8 mouse cellular contexts compared by ENCODE assay signal in genomic region chr3:97932131-97932530, GRCm38 (mm10). TPM values are rescaled to one million over a fixed set of nuclear protein-coding genes. Genes with fewer than 3 reads are reported as not detected.
A peak's percentile ranks its signal among the peaks of the same experiment; 100 is the strongest.
DNase-seq lines count a peak whose midpoint lies in the region; ATAC-seq lines count a peak whose summit lies in the region.

No protein-coding gene starts in this region.

- no peaks in the 10 kb centered on the region for H3K9me3 ChIP-seq in heart, embryonic 12.5 days (replicated peaks)
- no peaks in the 10 kb centered on the region for H3K9me3 ChIP-seq in liver, embryonic 13.5 days (replicated peaks)
- no peaks in the 10 kb centered on the region for H3K9me3 ChIP-seq in neural tube, embryonic 12.5 days

- H3K4me3 ChIP-seq in heart, embryonic 12.5 days: peak overlapping the region; percentile 25
- H3K4me3 ChIP-seq in liver, embryonic 13.5 days (replicated peaks): peak overlapping the region; percentile 35
- H3K4me3 ChIP-seq in neural tube, embryonic 12.5 days: no peak overlapping the region

- H3K27ac ChIP-seq in heart, embryonic 12.5 days (ENCODE audit: poor library complexity, severe bottlenecking): no peak overlapping the region
- H3K27ac ChIP-seq in liver, embryonic 13.5 days: no peak overlapping the region
- H3K27ac ChIP-seq in neural tube, embryonic 12.5 days: no peak overlapping the region

- peaks cover 14% of the 10 kb centered on the region for H3K27me3 ChIP-seq in heart, embryonic 12.5 days (replicated peaks)
- H3K27me3 ChIP-seq in liver, embryonic 13.5 days: no peaks in the 10 kb centered on the region
- no peaks in the 10 kb centered on the region for H3K27me3 ChIP-seq in neural tube, embryonic 12.5 days (replicated peaks)

- ATAC-seq in heart, embryonic 12.5 days (ENCODE audit: insufficient number of reproducible peaks, low FRiP score): no peak
- 0 out of 2 replicates have a peak, but pooled peaks have one; percentile 2 for ATAC-seq in liver, embryonic 13.5 days (ENCODE audit: low read depth)
- no peak for ATAC-seq in neural tube, embryonic 12.5 days (ENCODE audit: low FRiP score, low read depth)

- 22% methylated on average over 10 of the region's 10 CpGs for WGBS in heart, embryonic 12.5 days
- 5% methylated on average over 10 of the region's 10 CpGs for WGBS in liver, embryonic 13.5 days (ENCODE audit: insufficient replicate concordance)
- 6% methylated on average over 10 of the region's 10 CpGs for WGBS in neural tube, embryonic 12.5 days

- peaks cover 45% of the 10 kb centered on the region for H3K4me1 ChIP-seq in heart, embryonic 12.5 days (replicated peaks)
- H3K4me1 ChIP-seq in liver, embryonic 13.5 days (replicated peaks): peaks cover 74% of the 10 kb centered on the region
- peaks cover 12% of the 10 kb centered on the region for H3K4me1 ChIP-seq in neural tube, embryonic 12.5 days

- peak overlapping the region; percentile 57 for H3K4me2 ChIP-seq in heart, embryonic 12.5 days
- H3K4me2 ChIP-seq in liver, embryonic 13.5 days: peak overlapping the region; percentile 55
- peak overlapping the region; percentile 30 for H3K4me2 ChIP-seq in neural tube, embryonic 12.5 days (replicated peaks)

- H3K36me3 ChIP-seq in heart, embryonic 12.5 days: no peaks in the 10 kb centered on the region
- no peaks in the 10 kb centered on the region for H3K36me3 ChIP-seq in liver, embryonic 13.5 days
- H3K36me3 ChIP-seq in neural tube, embryonic 12.5 days: no peaks in the 10 kb centered on the region

- peak overlapping the region; percentile 54; the same call in 1 of the 2 replicates for H3K9ac ChIP-seq in heart, embryonic 12.5 days
- peak overlapping the region; percentile 60 for H3K9ac ChIP-seq in liver, embryonic 13.5 days
- no peak overlapping the region for H3K9ac ChIP-seq in neural tube, embryonic 12.5 days

- peak; percentile 47 for DNase-seq in layer of hippocampus, adult 11-12 months (ENCODE audit: low spot score)
- DNase-seq in layer of hippocampus, postnatal 14 days (ENCODE audit: low spot score in 2 of 2): no peak
- DNase-seq in liver, embryonic 13.5 days: no peak
- DNase-seq in right cerebral cortex, postnatal 4 days: no peak
- no peak for DNase-seq in left cerebral cortex, adult 8-10 months (ENCODE audit: low spot score in 2 of 2)
- no peak for DNase-seq in cerebellum, postnatal 10 days

RNA-seq across cellular contexts. Expression of gene Sec22b, which starts 31.1 kb away (rescaled TPM):
- total RNA-seq in layer of hippocampus, postnatal 14 days (2021): 10 to 100 TPM; 66.7 to 68.1 TPM
- 123 and 125 TPM in 2 replicates for polyA plus RNA-seq in heart, embryonic 12.5 days (2016; fragmentation: Nextera tagmentation; extraction: Ambion mirVana)
- 60.8 and 67.3 TPM in 2 replicates for polyA plus RNA-seq in liver, embryonic 13.5 days (2015; fragmentation: Nextera tagmentation; extraction: Ambion mirVana)
- 106 and 109 TPM in 2 replicates for polyA plus RNA-seq in neural tube, embryonic 12.5 days (2016; fragmentation: Nextera tagmentation; extraction: Ambion mirVana)
- total RNA-seq in left cerebral cortex, adult 8-10 months (2022): 10 to 100 TPM; 79.2 to 84.7 (median 83.5) TPM

RNA-seq across cellular contexts. Expression of gene Pde4dip, which starts 43.6 kb away (rescaled TPM):
- total RNA-seq in layer of hippocampus, postnatal 14 days (2021): 100 to 1,000 TPM; 214 to 250 TPM
- 101 and 109 TPM in 2 replicates for polyA plus RNA-seq in heart, embryonic 12.5 days (2016; fragmentation: Nextera tagmentation; extraction: Ambion mirVana)
- 5.8 and 7.5 TPM in 2 replicates for polyA plus RNA-seq in liver, embryonic 13.5 days (2015; fragmentation: Nextera tagmentation; extraction: Ambion mirVana)
- polyA plus RNA-seq in neural tube, embryonic 12.5 days (2016; fragmentation: Nextera tagmentation; extraction: Ambion mirVana): 51.1 and 60.1 TPM in 2 replicates
- total RNA-seq in left cerebral cortex, adult 8-10 months (2022): 100 to 1,000 TPM; 180 to 198 (median 186) TPM
